Mouse (Mus musculus): Measurements from ENCODE around the gene Gm42420. TPM values are rescaled to one million over a fixed set of nuclear protein-coding genes. Genes with fewer than 3 reads are reported as not detected.

The Gm42420 gene
- polyA plus RNA-seq, 1 experiment from 2014 or later = not detected

GRCm38 (mm10) chr6:39574951-39575350 lies 10.6 kb upstream of the Gm42420 start:
- no peak for DNase-seq (ENCODE audit: low spot score)
- Histone ChIP-seq H3K36me3 (replicated peaks; ENCODE audit: control insufficient read depth, insufficient read depth, low read depth, low read length) (no peaks in the 10 kb centered on the region; the same call in 1 of the 2 replicates), H3K9me3 (replicated peaks; ENCODE audit: control insufficient read depth, low read length) (no peaks in the 10 kb centered on the region), H3K27me3 (ENCODE audit: control insufficient read depth, insufficient read depth, low read length) (no peaks in the 10 kb centered on the region), H3K9ac (replicated peaks; ENCODE audit: low read length) (no peak overlapping the region; the same call in 1 of the 2 replicates), H3K4me1 (ENCODE audit: control insufficient read depth, insufficient read depth, low read length) (peaks cover 3% of the 10 kb centered on the region; the same call in 1 of the 2 replicates), H3K4me2 (ENCODE audit: low read depth, low read length) (peak overlapping the region; percentile 59), H3K27ac (replicated peaks; ENCODE audit: low read depth, low read length) (no peak overlapping the region), H3K4me3 (ENCODE audit: low read depth, low read length) (peak overlapping the region; percentile 87; the same call in 1 of the 2 replicates)
- no peak for ATAC-seq (replicated peaks; ENCODE audit: insufficient number of reproducible peaks, low FRiP score, low TSS enrichment, low read depth)
- WGBS = 56% methylated on average over 7 of the region's 7 CpGs

- WGBS = 85% methylated on average over 7 of the region's 7 CpGs
- Histone ChIP-seq H3K4me1 (ENCODE audit: control insufficient read depth, insufficient read depth, low read length) (peaks cover 2% of the 10 kb centered on the region; the same call in 1 of the 2 replicates), H3K9ac (replicated peaks; ENCODE audit: low read length) (no peak overlapping the region), H3K27ac (replicated peaks; ENCODE audit: low read depth, low read length) (no peak overlapping the region), H3K9me3 (replicated peaks; ENCODE audit: control insufficient read depth, low read length) (no peaks in the 10 kb centered on the region), H3K4me3 (ENCODE audit: low read depth, low read length) (no peak overlapping the region), H3K4me2 (ENCODE audit: low read depth, low read length) (no peak overlapping the region), H3K36me3 (replicated peaks; ENCODE audit: control insufficient read depth, insufficient read depth, low read depth, low read length) (no peaks in the 10 kb centered on the region; the same call in 1 of the 2 replicates), H3K27me3 (ENCODE audit: control insufficient read depth, insufficient read depth, low read length) (no peaks in the 10 kb centered on the region)
- ATAC-seq (replicated peaks; ENCODE audit: insufficient number of reproducible peaks, low FRiP score, low TSS enrichment, low read depth) (no peak), DNase-seq (ENCODE audit: low spot score) (no peak)
These were observed 6.0 kb upstream of the Gm42420 start for GRCm38 (mm10) chr6:39579552-39579951.

GRCm38 (mm10) chr6:39580558-39580957 lies 5.0 kb upstream of the Gm42420 start:
- ATAC-seq (replicated peaks; ENCODE audit: insufficient number of reproducible peaks, low FRiP score, low TSS enrichment, low read depth) (no peak), DNase-seq (ENCODE audit: low spot score) (no peak)
- Histone ChIP-seq H3K36me3 (replicated peaks; ENCODE audit: control insufficient read depth, insufficient read depth, low read depth, low read length) (no peaks in the 10 kb centered on the region; the same call in 1 of the 2 replicates), H3K9ac (replicated peaks; ENCODE audit: low read length) (no peak overlapping the region), H3K4me1 (ENCODE audit: control insufficient read depth, insufficient read depth, low read length) (no peaks in the 10 kb centered on the region), H3K4me3 (ENCODE audit: low read depth, low read length) (no peak overlapping the region), H3K27me3 (ENCODE audit: control insufficient read depth, insufficient read depth, low read length) (no peaks in the 10 kb centered on the region), H3K4me2 (ENCODE audit: low read depth, low read length) (no peak overlapping the region), H3K9me3 (replicated peaks; ENCODE audit: control insufficient read depth, low read length) (no peaks in the 10 kb centered on the region), H3K27ac (replicated peaks; ENCODE audit: low read depth, low read length) (no peak overlapping the region)
- 76% methylated on average over 2 of the region's 2 CpGs for WGBS

GRCm38 (mm10) chr6:39581087-39581784 lies 4.3 kb upstream of the Gm42420 start:
- H3K4me3 ChIP-seq (ENCODE audit: low read depth, low read length) = no peak overlapping the region
- no peak overlapping the region for H3K27ac ChIP-seq (replicated peaks; ENCODE audit: low read depth, low read length)
- no peak overlapping the region for H3K4me2 ChIP-seq (ENCODE audit: low read depth, low read length)
- H3K9ac ChIP-seq (replicated peaks; ENCODE audit: low read length) = no peak overlapping the region
- H3K9me3 ChIP-seq (replicated peaks; ENCODE audit: control insufficient read depth, low read length) = no peaks in the 10 kb centered on the region
- DNase-seq (ENCODE audit: low spot score) = no peak
- no peak for ATAC-seq (replicated peaks; ENCODE audit: insufficient number of reproducible peaks, low FRiP score, low TSS enrichment, low read depth)
- WGBS = 82% methylated on average over 7 of the region's 7 CpGs
- no peaks in the 10 kb centered on the region; the same call in 1 of the 2 replicates for H3K36me3 ChIP-seq (replicated peaks; ENCODE audit: control insufficient read depth, insufficient read depth, low read depth, low read length)
- H3K27me3 ChIP-seq (ENCODE audit: control insufficient read depth, insufficient read depth, low read length) = no peaks in the 10 kb centered on the region
- H3K4me1 ChIP-seq (ENCODE audit: control insufficient read depth, insufficient read depth, low read length) = no peaks in the 10 kb centered on the region

- WGBS = 94% methylated on average over 4 of the region's 4 CpGs
- H3K9ac ChIP-seq (replicated peaks; ENCODE audit: low read length) = no peak overlapping the region
- no peaks in the 10 kb centered on the region for H3K4me1 ChIP-seq (ENCODE audit: control insufficient read depth, insufficient read depth, low read length)
- no peak overlapping the region for H3K4me2 ChIP-seq (ENCODE audit: low read depth, low read length)
- no peaks in the 10 kb centered on the region for H3K9me3 ChIP-seq (replicated peaks; ENCODE audit: control insufficient read depth, low read length)
- no peaks in the 10 kb centered on the region; the same call in 1 of the 2 replicates for H3K36me3 ChIP-seq (replicated peaks; ENCODE audit: control insufficient read depth, insufficient read depth, low read depth, low read length)
- ATAC-seq (replicated peaks; ENCODE audit: insufficient number of reproducible peaks, low FRiP score, low TSS enrichment, low read depth) (no peak), DNase-seq (ENCODE audit: low spot score) (no peak)
- no peak overlapping the region for H3K4me3 ChIP-seq (ENCODE audit: low read depth, low read length)
- H3K27ac ChIP-seq (replicated peaks; ENCODE audit: low read depth, low read length) = no peak overlapping the region
- no peaks in the 10 kb centered on the region for H3K27me3 ChIP-seq (ENCODE audit: control insufficient read depth, insufficient read depth, low read length)
These were observed 5.9 kb downstream of the Gm42420 start for GRCm38 (mm10) chr6:39591481-39591880.

GRCm38 (mm10) chr6:39592401-39593214 lies 7.1 kb downstream of the Gm42420 start, which contains the start of gene Ndufb2:
TSS of gene Ndufb2 (plus strand) at chr6:39592574.
- Histone ChIP-seq H3K36me3 (replicated peaks; ENCODE audit: control insufficient read depth, insufficient read depth, low read depth, low read length) (no peaks in the 10 kb centered on the region; the same call in 1 of the 2 replicates), H3K9me3 (replicated peaks; ENCODE audit: control insufficient read depth, low read length) (no peaks in the 10 kb centered on the region), H3K27me3 (ENCODE audit: control insufficient read depth, insufficient read depth, low read length) (no peaks in the 10 kb centered on the region), H3K4me1 (ENCODE audit: control insufficient read depth, insufficient read depth, low read length) (no peaks in the 10 kb centered on the region), H3K4me2 (ENCODE audit: low read depth, low read length) (peak within 1 kb of the TSS; percentile 83), H3K4me3 (ENCODE audit: low read depth, low read length) (peak within 1 kb of the TSS; percentile 74), H3K9ac (replicated peaks; ENCODE audit: low read length) (peak within 1 kb of the TSS; percentile 80), H3K27ac (replicated peaks; ENCODE audit: low read depth, low read length) (peak within 1 kb of the TSS; percentile 43; the same call in 1 of the 2 replicates)
- under 1% methylated on average over 56 of the region's 56 CpGs for WGBS
- DNase-seq (ENCODE audit: low spot score) (peak; percentile 96), ATAC-seq (replicated peaks; ENCODE audit: insufficient number of reproducible peaks, low FRiP score, low TSS enrichment, low read depth) (peak; percentile 97)

GRCm38 (mm10) chr6:39600851-39601250 lies 15.3 kb downstream of the Gm42420 start:
- Histone ChIP-seq H3K9ac (replicated peaks; ENCODE audit: low read length) (no peak overlapping the region), H3K9me3 (replicated peaks; ENCODE audit: control insufficient read depth, low read length) (no peaks in the 10 kb centered on the region), H3K4me3 (ENCODE audit: low read depth, low read length) (no peak overlapping the region), H3K4me2 (ENCODE audit: low read depth, low read length) (no peak overlapping the region), H3K4me1 (ENCODE audit: control insufficient read depth, insufficient read depth, low read length) (no peaks in the 10 kb centered on the region), H3K27me3 (ENCODE audit: control insufficient read depth, insufficient read depth, low read length) (no peaks in the 10 kb centered on the region), H3K27ac (replicated peaks; ENCODE audit: low read depth, low read length) (no peak overlapping the region), H3K36me3 (replicated peaks; ENCODE audit: control insufficient read depth, insufficient read depth, low read depth, low read length) (peaks cover 2% of the 10 kb centered on the region)
- no peak for ATAC-seq (replicated peaks; ENCODE audit: insufficient number of reproducible peaks, low FRiP score, low TSS enrichment, low read depth)
- no peak for DNase-seq (ENCODE audit: low spot score)
- WGBS = 90% methylated on average over 3 of the region's 3 CpGs

GRCm38 (mm10) chr6:39601828-39602227 lies 16.3 kb downstream of the Gm42420 start:
- Histone ChIP-seq H3K36me3 (replicated peaks; ENCODE audit: control insufficient read depth, insufficient read depth, low read depth, low read length) (peaks cover 2% of the 10 kb centered on the region), H3K9me3 (replicated peaks; ENCODE audit: control insufficient read depth, low read length) (no peaks in the 10 kb centered on the region), H3K27me3 (ENCODE audit: control insufficient read depth, insufficient read depth, low read length) (no peaks in the 10 kb centered on the region), H3K9ac (replicated peaks; ENCODE audit: low read length) (no peak overlapping the region), H3K4me1 (ENCODE audit: control insufficient read depth, insufficient read depth, low read length) (no peaks in the 10 kb centered on the region), H3K4me2 (ENCODE audit: low read depth, low read length) (no peak overlapping the region), H3K27ac (replicated peaks; ENCODE audit: low read depth, low read length) (no peak overlapping the region), H3K4me3 (ENCODE audit: low read depth, low read length) (no peak overlapping the region)
- 83% methylated on average over 3 of the region's 3 CpGs for WGBS
- ATAC-seq (replicated peaks; ENCODE audit: insufficient number of reproducible peaks, low FRiP score, low TSS enrichment, low read depth) = no peak
- DNase-seq (ENCODE audit: low spot score) = no peak
